Mouse (Mus musculus): ENCODE measurements around the gene Cenpp.

Gene Cenpp

DNA sequence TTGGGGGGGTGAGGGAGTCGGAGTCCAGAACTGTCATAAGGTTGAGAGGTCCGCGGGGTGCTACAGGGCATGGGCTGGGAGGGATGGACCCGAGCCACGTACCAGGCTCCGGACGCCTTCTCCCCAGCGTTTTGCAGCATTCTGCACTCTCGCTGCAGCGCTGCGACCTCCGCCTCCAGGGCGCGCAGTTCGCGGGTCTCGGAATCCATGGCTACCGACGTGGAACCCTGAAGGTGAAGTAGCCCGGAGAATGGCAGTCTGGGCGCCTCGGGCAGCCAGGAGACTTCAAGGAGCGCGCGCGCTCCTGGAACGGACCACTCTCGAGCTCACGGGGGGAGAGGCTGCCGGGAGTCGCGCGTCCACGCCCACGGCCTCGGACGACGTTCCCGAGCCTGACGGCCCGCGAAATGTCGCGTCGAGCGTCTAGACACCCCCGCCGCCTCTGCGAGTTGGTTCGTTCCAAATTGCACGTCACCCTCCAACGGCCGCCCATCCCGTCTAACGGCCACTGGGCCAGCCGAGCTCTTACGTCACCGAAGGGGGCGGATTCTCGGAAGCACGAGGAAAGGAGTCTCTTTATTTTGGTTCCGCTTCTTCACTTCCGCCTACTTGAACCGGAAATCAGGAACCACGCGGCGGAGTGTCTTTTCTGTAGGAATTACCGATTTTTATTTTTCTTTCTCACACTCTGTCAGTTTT, at the start of gene Cenpp, which contains the start of gene Nol8:
Gene Cenpp, minus strand, starts transcription at position 305 of the 699 bp plus-strand sequence.
Gene Nol8, plus strand, starts transcription at position 598 of the 699 bp plus-strand sequence.
- peak; percentile 97 to 99 for DNase-seq (ENCODE audit: low read depth in 1 of 2, low spot score in 2 of 2)

GRCm38 (mm10) chr13:49691056-49691455, 38.5 kb upstream of the Cenpp start:
- no peak for DNase-seq (ENCODE audit: low read depth in 1 of 2, low spot score in 2 of 2)

DNA sequence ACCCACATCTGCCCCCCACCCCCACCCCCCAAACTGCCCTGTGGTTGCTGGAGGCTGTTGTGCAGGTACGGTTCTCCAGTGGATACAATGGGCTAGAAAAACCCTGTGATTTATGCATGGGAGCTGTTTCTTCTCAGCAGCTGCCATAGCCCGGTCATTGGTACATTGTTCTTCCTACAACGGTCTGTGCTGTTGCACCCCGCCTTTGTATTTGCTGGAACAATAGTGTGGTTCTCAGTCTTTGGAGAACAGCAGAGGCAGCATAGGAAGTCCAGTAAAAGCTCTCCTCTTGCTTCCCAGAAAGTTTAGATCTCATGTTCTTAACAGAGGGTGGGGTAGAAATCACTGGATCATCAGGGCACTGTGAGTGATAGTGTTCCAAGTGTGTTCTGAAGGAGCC, 31.7 kb upstream of the Cenpp start:
- no peak for DNase-seq (ENCODE audit: low read depth in 1 of 2, low spot score in 2 of 2)

- DNase-seq (ENCODE audit: low read depth in 1 of 2, low spot score in 2 of 2) = no peak
These were observed 29.8 kb upstream of the Cenpp start for GRCm38 (mm10) chr13:49682233-49682846.

DNA sequence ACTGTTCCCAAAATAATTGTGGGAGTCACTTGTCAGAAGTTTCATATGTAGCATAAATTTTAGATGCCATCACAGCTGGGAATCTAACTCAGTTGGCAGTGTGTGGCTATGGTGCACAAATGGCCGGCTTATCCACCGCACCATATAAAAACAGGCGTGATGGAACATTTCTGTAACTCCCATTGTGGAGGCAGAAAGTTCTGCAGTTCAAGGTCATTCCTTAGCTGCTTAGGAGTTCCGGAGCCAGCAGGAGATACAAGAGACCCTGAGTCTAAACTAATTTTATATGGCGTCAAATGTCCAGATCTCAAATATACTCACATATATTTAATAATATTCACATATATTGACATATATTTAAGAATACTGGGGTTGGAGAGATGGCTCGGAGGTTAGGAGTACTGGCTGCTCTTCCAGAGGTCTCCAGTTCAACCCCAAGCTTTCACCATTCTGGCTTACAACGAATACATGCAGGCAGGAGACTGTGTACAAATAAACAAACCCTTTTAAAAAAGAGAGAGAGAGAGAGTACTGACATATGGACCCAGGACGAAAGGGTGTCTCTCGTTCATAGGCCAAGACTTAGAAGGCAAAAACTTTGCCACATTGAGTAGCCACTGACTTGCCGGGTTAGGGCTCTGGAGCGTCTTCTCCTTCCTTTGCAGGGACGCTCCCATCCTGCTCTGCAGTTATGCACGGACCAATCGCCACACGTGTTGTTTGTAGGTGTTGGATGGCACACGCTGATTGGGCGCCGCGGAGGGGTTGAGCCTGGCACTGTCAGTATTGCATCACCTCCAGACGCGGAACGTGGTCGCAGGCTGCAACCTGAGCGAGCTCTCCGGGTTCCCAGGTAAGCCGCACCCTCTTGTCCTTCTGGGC, 29.0 kb upstream of the Cenpp start, which contains the start of gene Iars:
Gene Iars, plus strand, starts transcription at position 750 of the 882 bp plus-strand sequence.
- peak; percentile 89 to 90 for DNase-seq (ENCODE audit: low read depth in 1 of 2, low spot score in 2 of 2)

- no peak for DNase-seq (ENCODE audit: low read depth in 1 of 2, low spot score in 2 of 2)
These were observed 25.2 kb upstream of the Cenpp start for GRCm38 (mm10) chr13:49677793-49678192.

- DNase-seq (ENCODE audit: low read depth in 1 of 2, low spot score in 2 of 2) = no peak
These were observed 576 bp upstream of the Cenpp start for GRCm38 (mm10) chr13:49653180-49653541.

DNA sequence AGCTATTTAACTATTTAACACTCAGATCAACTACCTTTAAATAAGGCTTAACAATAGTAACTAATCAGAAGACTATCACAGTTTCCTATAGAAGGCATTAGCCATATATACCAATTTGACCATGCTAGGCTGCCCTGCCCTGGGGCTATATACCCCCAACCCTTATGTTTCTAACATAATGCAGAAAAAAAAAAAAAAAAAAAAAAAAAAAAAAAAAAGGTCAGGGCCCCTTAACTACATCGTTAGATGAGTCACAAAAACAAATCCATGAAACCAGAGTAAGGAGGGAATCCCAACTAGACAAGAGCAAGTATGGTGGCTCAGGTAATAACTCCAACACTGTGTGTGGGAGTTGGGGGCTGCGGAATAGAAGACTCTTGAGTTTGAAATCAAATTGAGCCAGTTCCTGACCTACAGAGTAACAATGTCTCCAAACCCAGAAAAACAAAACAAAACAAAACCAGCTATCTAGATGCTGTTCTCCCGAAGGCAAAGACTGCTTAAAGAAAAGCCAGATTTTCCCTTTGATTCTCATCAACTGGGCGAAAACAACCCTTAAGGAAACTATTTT, 719 bp downstream of the Cenpp start:
- no peak for DNase-seq (ENCODE audit: low read depth in 1 of 2, low spot score in 2 of 2)

DNA sequence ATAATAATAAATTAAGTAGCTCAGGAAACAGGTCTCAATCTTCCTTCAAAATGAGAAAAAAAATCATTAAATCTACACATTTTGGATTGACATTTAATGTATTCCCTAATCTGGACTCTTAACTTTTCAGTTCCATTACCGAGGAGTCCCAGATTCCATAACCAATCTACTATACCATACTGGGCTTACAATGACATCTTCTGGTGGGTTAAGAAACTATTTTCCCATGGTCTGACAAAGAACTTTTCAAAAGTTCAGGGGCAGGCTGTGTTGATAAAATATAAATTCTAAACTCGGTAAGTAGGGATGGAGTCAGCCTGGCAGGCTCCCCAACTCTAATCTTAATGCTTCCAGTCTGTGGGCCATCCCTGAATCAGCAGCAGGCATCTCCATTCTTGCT, 1.4 kb downstream of the Cenpp start:
- no peak for DNase-seq (ENCODE audit: low read depth in 1 of 2, low spot score in 2 of 2)

GRCm38 (mm10) chr13:49646019-49646418, 6.6 kb downstream of the Cenpp start:
- DNase-seq (ENCODE audit: low read depth in 1 of 2, low spot score in 2 of 2) = no peak

DNA sequence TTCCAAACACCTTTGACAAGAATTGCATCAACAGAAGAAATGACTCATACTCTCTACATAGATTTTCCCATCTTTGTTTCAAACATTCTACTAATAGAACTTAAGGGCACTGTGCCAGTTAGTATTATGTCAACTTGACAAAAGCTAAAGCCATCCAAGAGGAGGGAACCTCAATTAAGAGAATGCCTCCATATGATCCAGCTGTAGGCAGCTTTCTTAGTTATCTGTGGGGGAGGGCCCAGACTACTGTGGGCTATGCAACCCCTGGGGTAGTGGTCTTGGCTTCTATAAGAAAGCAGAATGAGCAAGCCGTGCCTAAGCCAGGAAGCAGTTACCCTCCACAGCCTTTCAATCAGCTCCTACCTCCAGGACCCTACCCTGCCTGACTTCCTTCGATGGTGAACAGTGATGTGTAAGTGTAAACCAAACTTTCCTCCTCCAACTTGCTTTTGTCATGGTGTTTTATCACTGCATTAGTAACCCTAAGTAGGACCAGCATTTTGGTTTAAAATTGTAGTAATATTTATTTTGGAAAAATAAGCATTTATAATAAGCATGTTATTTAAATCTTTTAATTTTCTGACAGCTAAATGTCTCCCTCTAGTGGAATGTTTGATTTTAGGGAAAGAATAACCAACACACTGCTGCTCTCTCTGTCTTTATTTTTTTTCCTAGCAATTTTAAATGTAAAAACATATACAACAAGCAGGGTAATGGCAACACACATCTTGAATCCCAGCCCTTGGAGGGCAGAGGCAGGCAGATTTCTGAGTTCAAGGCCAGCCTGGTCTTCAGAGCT, 7.7 kb downstream of the Cenpp start:
- no peak for DNase-seq (ENCODE audit: low read depth in 1 of 2, low spot score in 2 of 2)

- DNase-seq (ENCODE audit: low read depth in 1 of 2, low spot score in 2 of 2) = no peak
These were observed 8.8 kb downstream of the Cenpp start for GRCm38 (mm10) chr13:49643669-49644362.

DNA sequence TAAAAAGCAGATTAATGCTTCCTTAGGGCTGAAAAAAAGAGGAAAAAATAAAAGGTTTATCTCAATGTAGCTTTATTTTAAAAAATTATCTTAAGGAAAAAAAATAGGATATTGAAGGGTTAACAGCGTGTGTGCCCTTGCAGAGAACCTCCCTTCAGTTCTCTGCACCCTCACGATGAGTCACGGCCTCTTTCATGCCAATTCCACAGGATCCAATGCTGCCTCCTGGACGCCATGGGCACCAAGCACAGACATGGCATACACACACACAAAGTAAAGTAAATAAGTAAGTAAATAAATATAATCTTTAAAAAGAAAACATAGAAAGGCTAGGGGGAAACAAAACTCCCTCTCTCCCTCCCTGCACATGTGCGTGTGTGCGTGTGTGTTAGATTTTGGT, 9.9 kb downstream of the Cenpp start:
- no peak for DNase-seq (ENCODE audit: low read depth in 1 of 2, low spot score in 2 of 2)

- DNase-seq (ENCODE audit: low read depth in 1 of 2, low spot score in 2 of 2) = no peak
These were observed 12.6 kb downstream of the Cenpp start for GRCm38 (mm10) chr13:49639965-49640364.

GRCm38 (mm10) chr13:49629076-49629475, 23.5 kb downstream of the Cenpp start:
- DNase-seq (ENCODE audit: low read depth in 1 of 2, low spot score in 2 of 2) = no peak

DNA sequence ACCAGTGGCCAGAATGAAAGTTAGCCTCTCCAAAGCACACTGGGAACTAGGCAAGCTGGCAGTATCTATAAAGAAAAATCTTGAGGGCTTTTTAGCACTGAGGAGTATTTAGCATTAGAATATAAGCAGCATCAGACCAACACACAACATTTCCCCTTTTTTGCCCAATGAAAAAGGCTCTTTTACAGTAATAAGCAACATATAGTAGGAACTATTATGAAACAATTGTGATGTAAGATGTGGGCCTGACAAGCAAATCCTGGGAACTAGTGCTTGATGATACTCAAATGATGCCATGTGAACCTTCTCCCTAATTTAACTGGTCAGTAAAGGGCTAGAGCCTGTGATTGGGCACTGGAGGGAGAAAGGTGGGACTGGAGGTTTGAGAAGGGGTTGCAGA, 24.4 kb downstream of the Cenpp start:
- DNase-seq (ENCODE audit: low read depth in 1 of 2, low spot score in 2 of 2) = no peak

GRCm38 (mm10) chr13:49623216-49623615, 29.4 kb downstream of the Cenpp start:
- DNase-seq (ENCODE audit: low read depth in 1 of 2, low spot score in 2 of 2) = no peak

GRCm38 (mm10) chr13:49618365-49618764, 34.2 kb downstream of the Cenpp start:
- DNase-seq (ENCODE audit: low read depth in 1 of 2, low spot score in 2 of 2) = no peak

DNA sequence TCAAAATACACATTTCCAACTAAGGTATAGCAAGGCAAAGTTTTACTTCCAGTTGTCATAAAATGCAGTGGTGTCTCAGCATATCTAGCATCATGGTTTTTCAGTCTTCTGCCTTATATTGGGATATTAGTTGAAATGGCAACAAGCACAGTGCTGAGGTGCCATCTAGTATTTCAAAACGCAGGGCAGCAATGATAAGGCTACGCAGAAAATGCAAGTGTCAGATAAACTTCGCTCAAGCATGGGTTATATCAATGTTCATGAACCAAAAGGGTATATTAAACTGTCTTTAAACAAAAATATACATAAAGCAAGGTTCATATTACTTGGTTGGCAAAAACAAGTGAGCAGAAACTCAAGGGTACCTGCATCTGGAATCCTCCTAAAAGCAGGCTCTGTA, 35.6 kb downstream of the Cenpp start:
- DNase-seq (ENCODE audit: low read depth in 1 of 2, low spot score in 2 of 2) = no peak

Measured in monocyte, adult 2 months (primary cell).